ENCODE assay signal across 7 mouse cellular contexts in genomic region chr3:105696387-105697147, GRCm38 (mm10). TPM values are rescaled to one million over a fixed set of nuclear protein-coding genes. Genes with fewer than 3 reads are reported as not detected.
DNase-seq lines count a peak whose midpoint lies in the region; ATAC-seq and TF ChIP-seq lines count a peak whose summit lies in the region.

No protein-coding gene starts in this region.

- H3K9me3 ChIP-seq in megakaryocyte, embryonic 14.5 days, result no peaks in the 10 kb centered on the region
- no peaks in the 10 kb centered on the region for H3K9me3 ChIP-seq in embryonic facial prominence, embryonic 15.5 days (replicated peaks)
- no peaks in the 10 kb centered on the region for H3K9me3 ChIP-seq in hindbrain, postnatal 0 days (ENCODE audit: low read length)
- H3K9me3 ChIP-seq in stomach, embryonic 16.5 days (replicated peaks; ENCODE audit: control insufficient read depth, low read length), result no peaks in the 10 kb centered on the region

- H3K27ac ChIP-seq in embryonic facial prominence, embryonic 15.5 days (replicated peaks), result no peak overlapping the region
- peak overlapping the region; percentile 61 for H3K27ac ChIP-seq in hindbrain, postnatal 0 days
- H3K27ac ChIP-seq in stomach, embryonic 16.5 days (ENCODE audit: low read length), result peak overlapping the region; percentile 78; the same call in 1 of the 2 replicates

- TF ChIP-seq CTCF in hindbrain, postnatal 0 days (IDR thresholded peaks at IDR 0.05; ENCODE audit: low read depth), result no peak

- H3K27me3 ChIP-seq in megakaryocyte, embryonic 14.5 days (replicated peaks), result peaks cover 40% of the 10 kb centered on the region
- no peaks in the 10 kb centered on the region for H3K27me3 ChIP-seq in embryonic facial prominence, embryonic 15.5 days
- no peaks in the 10 kb centered on the region for H3K27me3 ChIP-seq in hindbrain, postnatal 0 days (ENCODE audit: insufficient read depth, low read length)
- H3K27me3 ChIP-seq in stomach, embryonic 16.5 days (ENCODE audit: control insufficient read depth, insufficient read depth, low read length), result 0 out of 2 replicates have a peak, but pooled peaks cover 3% of the 10 kb centered on the region

- H3K4me3 ChIP-seq in megakaryocyte, embryonic 14.5 days (replicated peaks), result peak overlapping the region; percentile 19
- no peak overlapping the region for H3K4me3 ChIP-seq in embryonic facial prominence, embryonic 15.5 days (replicated peaks)
- H3K4me3 ChIP-seq in hindbrain, postnatal 0 days (ENCODE audit: low read length), result no peak overlapping the region
- no peak overlapping the region for H3K4me3 ChIP-seq in stomach, embryonic 16.5 days (replicated peaks; ENCODE audit: low read length)

- peak overlapping the region; percentile 34; the same call in 1 of the 2 replicates for H3K4me2 ChIP-seq in embryonic facial prominence, embryonic 15.5 days (replicated peaks)
- peak overlapping the region; percentile 22; the same call in 1 of the 2 replicates for H3K4me2 ChIP-seq in hindbrain, postnatal 0 days (ENCODE audit: low read depth, low read length)
- no peak overlapping the region for H3K4me2 ChIP-seq in stomach, embryonic 16.5 days (ENCODE audit: low read depth, low read length)

- 70% methylated on average over 17 of the region's 17 CpGs for WGBS in embryonic facial prominence, embryonic 15.5 days
- 42% methylated on average over 17 of the region's 17 CpGs for WGBS in hindbrain, postnatal 0 days
- 67% methylated on average over 17 of the region's 17 CpGs for WGBS in stomach, embryonic 16.5 days

- no peak overlapping the region for H3K9ac ChIP-seq in embryonic facial prominence, embryonic 15.5 days
- H3K9ac ChIP-seq in hindbrain, postnatal 0 days (replicated peaks; ENCODE audit: low read length), result no peak overlapping the region
- H3K9ac ChIP-seq in stomach, embryonic 16.5 days (ENCODE audit: low read length), result peak overlapping the region; percentile 17; the same call in 1 of the 2 replicates

- no peak for ATAC-seq in megakaryocyte, adult 5-6 weeks (ENCODE audit: poor library complexity, severe bottlenecking)
- no peak for ATAC-seq in embryonic facial prominence, embryonic 15.5 days (ENCODE audit: insufficient number of reproducible peaks, low FRiP score, low TSS enrichment, low read depth)
- ATAC-seq in hindbrain, postnatal 0 days, result peak; percentile 61
- ATAC-seq in stomach, embryonic 16.5 days (ENCODE audit: insufficient read depth, low FRiP score), result no peak

- peak; percentile 49 for DNase-seq in hindbrain, postnatal 0 days (ENCODE audit: low spot score)
- no peak for DNase-seq in urinary bladder, postnatal 36 days (ENCODE audit: low spot score in 2 of 2)
- no peak for DNase-seq in kidney, postnatal 4 days

- H3K36me3 ChIP-seq in megakaryocyte, embryonic 14.5 days (replicated peaks; ENCODE audit: low read length), result no peaks in the 10 kb centered on the region
- H3K36me3 ChIP-seq in embryonic facial prominence, embryonic 15.5 days, result no peaks in the 10 kb centered on the region
- no peaks in the 10 kb centered on the region for H3K36me3 ChIP-seq in hindbrain, postnatal 0 days (ENCODE audit: insufficient read depth, low read length)
- H3K36me3 ChIP-seq in stomach, embryonic 16.5 days (ENCODE audit: control insufficient read depth, insufficient read depth, low read length), result no peaks in the 10 kb centered on the region

- peaks cover 65% of the 10 kb centered on the region for H3K4me1 ChIP-seq in megakaryocyte, embryonic 14.5 days
- H3K4me1 ChIP-seq in embryonic facial prominence, embryonic 15.5 days, result peaks cover 11% of the 10 kb centered on the region; the same call in 1 of the 2 replicates
- H3K4me1 ChIP-seq in hindbrain, postnatal 0 days (ENCODE audit: insufficient read depth, low read length), result peaks cover 6% of the 10 kb centered on the region; the same call in 1 of the 2 replicates
- H3K4me1 ChIP-seq in stomach, embryonic 16.5 days (ENCODE audit: control insufficient read depth, insufficient read depth, low read length), result peaks cover 12% of the 10 kb centered on the region

RNA-seq across cellular contexts. Expression of gene Inka2, which starts 7.8 kb away (rescaled TPM):
- 4.4 and 6.7 TPM in 2 replicates for polyA plus RNA-seq in megakaryocyte, embryonic 14.5 days (2012; ENCODE audit: insufficient read depth, low replicate concordance)
- 0.42 TPM in 1 of 2 replicates, not detected in the other for total RNA-seq in megakaryocyte, adult 5-6 weeks (2015)
- not detected in 2 replicates for total RNA-seq in megakaryocyte, adult 5-6 weeks (2017)
- polyA plus RNA-seq in embryonic facial prominence, embryonic 15.5 days (2015; fragmentation: Nextera tagmentation; extraction: Ambion mirVana), result 5.2 and 6.7 TPM in 2 replicates
- total RNA-seq in hindbrain, postnatal 0 days (2014; rRNA removed), result 11.1 and 15.0 TPM in 2 replicates
- polyA plus RNA-seq in hindbrain, postnatal 0 days (2015; fragmentation: Nextera tagmentation; extraction: Ambion mirVana), result 5.5 and 8.5 TPM in 2 replicates
- 3.1 and 4.9 TPM in 2 replicates for polyA plus RNA-seq in stomach, embryonic 16.5 days (2015; fragmentation: Nextera tagmentation; extraction: Ambion mirVana)

RNA-seq across cellular contexts. Expression of gene Ddx20, which starts 9.2 kb away (rescaled TPM):
- 2.9 TPM in 1 of 2 replicates, not detected in the other for polyA plus RNA-seq in megakaryocyte, embryonic 14.5 days (2012; ENCODE audit: insufficient read depth, low replicate concordance)
- 14.3 and 18.3 TPM in 2 replicates for total RNA-seq in megakaryocyte, adult 5-6 weeks (2015)
- 34.4 and 34.9 TPM in 2 replicates for total RNA-seq in megakaryocyte, adult 5-6 weeks (2017)
- polyA plus RNA-seq in embryonic facial prominence, embryonic 15.5 days (2015; fragmentation: Nextera tagmentation; extraction: Ambion mirVana), result 30.6 and 32.6 TPM in 2 replicates
- 18.1 and 23.8 TPM in 2 replicates for total RNA-seq in hindbrain, postnatal 0 days (2014; rRNA removed)
- polyA plus RNA-seq in hindbrain, postnatal 0 days (2015; fragmentation: Nextera tagmentation; extraction: Ambion mirVana), result 14.4 and 15.8 TPM in 2 replicates
- polyA plus RNA-seq in stomach, embryonic 16.5 days (2015; fragmentation: Nextera tagmentation; extraction: Ambion mirVana), result 29.1 and 33.0 TPM in 2 replicates
